Mouse (Mus musculus) retina, embryonic 14.5 days (tissue): ENCODE data around the gene Vmn1r103.
"Not testable (repeated sequence)": the region's sequence is repeated elsewhere in the genome, so short reads cannot be mapped to it uniquely, and the experiment has no call there.

Experiments used
- DNase-seq: peaks from one replicate; pipeline ENCODE4 v3.0.0-alpha.2; 2015; ENCODE audit warnings: low spot score

Vmn1r103 gene

GRCm38 (mm10) chr7:20510434-20510833 is at the start of gene Vmn1r103:
Gene Vmn1r103, minus strand, starts transcription at chr7:20510534.
- not testable (repeated sequence) for DNase-seq

- DNase-seq: not testable (repeated sequence)
Observed at GRCm38 (mm10) chr7:20545657-20546056, 35.3 kb upstream of the Vmn1r103 start, which contains the start of gene Gm5726. Gene Gm5726, minus strand, starts transcription at chr7:20545757.

GRCm38 (mm10) chr7:20533537-20533936 is 23.2 kb upstream of the Vmn1r103 start, which contains the start of gene Vmn1r104:
Gene Vmn1r104, plus strand, starts transcription at chr7:20533837.
- not testable (repeated sequence) for DNase-seq

GRCm38 (mm10) chr7:20474825-20475224 is 35.5 kb downstream of the Vmn1r103 start, which contains the start of gene Gm10670:
Gene Gm10670, minus strand, starts transcription at chr7:20474925.
- DNase-seq: not testable (repeated sequence)
